Comparison of ENCODE assay signal across 22 mouse cellular contexts in genomic region chr6:141241809-141242208, GRCm38 (mm10).
"Had no signal": no experiment of that assay in that cellular context is flagged by ENCODE, and none has a peak within 500 bp of the region (broad histone marks: within the 10 kb centered on the region; RNA-seq: fewer than 3 reads in every experiment).

No protein-coding gene starts in this region.

- H3K27me3 ChIP-seq: heart, embryonic 13.5 days; heart, embryonic 15.5 days; hindbrain, embryonic 13.5 days; hindbrain, embryonic 15.5 days; limb, embryonic 12.5 days; liver, embryonic 13.5 days had no signal

- DNase-seq: forebrain, postnatal 0 days; gastrocnemius, postnatal 14 days; gastrocnemius, postnatal 36 days; heart, adult 18-20 months; heart, postnatal 14 days; heart, postnatal 36 days; kidney, adult 18-20 months; kidney, adult 8-10 months; kidney, postnatal 10 days; kidney, postnatal 25 days; kidney, postnatal 4 days; liver, embryonic 13.5 days had no signal

- H3K4me3 ChIP-seq: heart, embryonic 13.5 days; heart, embryonic 15.5 days; hindbrain, embryonic 13.5 days; hindbrain, embryonic 15.5 days; layer of hippocampus, adult 2 months; left cerebral cortex, adult 2 months; limb, embryonic 10.5 days; limb, embryonic 12.5 days; liver, embryonic 13.5 days had no signal

- H3K9me3 ChIP-seq: heart, embryonic 13.5 days; heart, embryonic 15.5 days; hindbrain, embryonic 13.5 days; hindbrain, embryonic 15.5 days; limb, embryonic 10.5 days; limb, embryonic 12.5 days; liver, embryonic 13.5 days had no signal

- ATAC-seq: forebrain, postnatal 0 days; hindbrain, postnatal 0 days had no signal

- H3K4me2 ChIP-seq: heart, embryonic 11.5 days; heart, embryonic 13.5 days; heart, embryonic 15.5 days; hindbrain, embryonic 13.5 days; hindbrain, embryonic 15.5 days; limb, embryonic 12.5 days; liver, embryonic 13.5 days had no signal

- H3K27ac ChIP-seq: heart, embryonic 13.5 days; heart, embryonic 15.5 days; hindbrain, embryonic 13.5 days; hindbrain, embryonic 15.5 days; hindbrain, postnatal 0 days; layer of hippocampus, adult 2 months; left cerebral cortex, adult 2 months; limb, embryonic 10.5 days; limb, embryonic 12.5 days; liver, embryonic 13.5 days had no signal

- H3K4me1 ChIP-seq: heart, embryonic 13.5 days; heart, embryonic 15.5 days; hindbrain, embryonic 13.5 days; liver, embryonic 13.5 days had no signal

- H3K9ac ChIP-seq: forebrain, postnatal 0 days; heart, embryonic 13.5 days; heart, embryonic 15.5 days; hindbrain, embryonic 13.5 days; hindbrain, embryonic 15.5 days; limb, embryonic 12.5 days; liver, embryonic 13.5 days had no signal

- H3K36me3 ChIP-seq: heart, embryonic 15.5 days; hindbrain, embryonic 13.5 days; hindbrain, embryonic 15.5 days; limb, embryonic 10.5 days; limb, embryonic 12.5 days; liver, embryonic 13.5 days had no signal
